Mouse (Mus musculus) hematopoietic stem cell, adult 5-6 weeks (primary cell): ENCODE results near the gene Fyb. TPM values are rescaled to one million over a fixed set of nuclear protein-coding genes. Genes with fewer than 3 reads are reported as not detected.
A peak's percentile ranks its signal among the peaks of the same experiment; 100 is the strongest.

Experiments
- ATAC-seq, 2 experiments: fragments of 125-278 bp in 1 of 2; replicated peaks in 1 of 2; 2 replicates each; pipeline ENCODE4 v1.8.0; 2016 to 2017; ENCODE audit warnings: inconsistent platforms in 2 of 2, mild to moderate bottlenecking in 2 of 2, moderate number of reproducible peaks in 2 of 2, low read depth in 1 of 2, moderate TSS enrichment in 1 of 2; ENCODE audit not compliant: low FRiP score in 2 of 2, poor library complexity in 2 of 2, severe bottlenecking in 2 of 2, insufficient read depth in 1 of 2, low TSS enrichment in 1 of 2
- total RNA-seq: library from RNA; stranded (forward); fragments of 172-1452, 232-1000 nt; gene quantifications from 2 replicates; pipeline ENCODE4 v1.2.3, GENCODE M21; 2017

The Fyb gene
- total RNA-seq, result 80.6 and 94.5 TPM in 2 replicates

DNA sequence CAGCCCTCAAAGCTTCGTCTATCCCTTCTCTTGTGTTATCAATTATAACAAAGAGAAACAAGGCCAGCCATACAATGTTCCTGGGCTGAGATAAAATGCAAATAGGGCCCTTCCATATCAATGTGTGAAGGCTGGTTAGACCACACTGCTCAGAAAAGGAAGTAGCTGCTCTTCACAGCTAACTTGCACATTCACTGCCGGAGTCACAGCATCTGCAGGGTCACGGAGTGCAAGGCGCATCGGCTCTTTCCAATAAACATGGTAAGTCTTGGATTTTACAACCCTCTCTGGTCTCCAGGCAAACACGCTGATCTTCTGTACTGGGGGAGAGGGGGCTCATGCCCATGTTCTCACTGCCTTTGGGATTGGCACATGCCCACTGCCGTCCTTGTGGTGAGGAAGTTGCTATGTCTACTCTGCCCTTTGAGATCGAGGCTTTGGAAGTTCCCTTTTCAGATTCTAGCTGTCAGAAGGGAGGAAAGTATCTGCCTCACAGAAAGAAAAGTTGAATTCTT is at the start of gene Fyb:
TSS of gene Fyb (plus strand) at position 201 of the 515 bp plus-strand sequence.
- ATAC-seq, result peak; percentile 82 to 83

- ATAC-seq, result no peak
Measured at GRCm38 (mm10) chr15:6483561-6483960, 39.1 kb upstream of the Fyb start.

GRCm38 (mm10) chr15:6492386-6492785 is 30.3 kb upstream of the Fyb start:
- ATAC-seq, result no peak

DNA sequence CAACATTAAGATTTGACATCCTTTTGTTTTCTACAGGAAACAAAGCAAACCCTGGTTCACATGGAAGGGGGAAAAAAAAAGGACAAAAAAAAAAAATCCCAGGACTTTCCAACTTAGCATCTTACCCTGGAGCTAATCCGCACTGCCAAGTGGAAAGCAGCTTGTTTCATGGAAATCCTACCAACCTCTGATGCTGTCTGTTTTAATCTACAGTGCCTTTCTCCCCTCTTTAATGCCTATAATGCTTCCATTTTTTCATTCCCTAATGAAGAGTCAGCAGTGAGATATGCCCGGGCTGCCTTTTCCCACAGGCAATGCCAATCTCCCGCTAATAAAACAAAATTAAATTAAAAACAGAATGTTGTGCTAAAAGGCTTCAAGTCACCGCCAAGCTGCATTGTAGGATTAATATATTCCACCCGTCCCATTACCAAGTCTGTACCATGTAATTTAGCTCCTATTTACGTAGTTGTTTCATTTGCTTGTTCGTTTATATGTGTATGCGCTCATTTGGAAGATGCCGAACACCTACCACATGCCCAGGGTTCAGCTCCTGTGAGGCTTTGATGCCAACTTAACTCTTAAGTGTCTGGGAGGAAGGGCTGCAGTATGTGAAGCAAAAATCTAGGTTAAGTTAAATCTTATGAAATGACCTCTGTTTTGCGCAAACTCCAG is 24.1 kb upstream of the Fyb start:
- ATAC-seq, result no peak

GRCm38 (mm10) chr15:6500787-6501186 is 21.9 kb upstream of the Fyb start:
- peak; percentile 58 to 65 for ATAC-seq

DNA sequence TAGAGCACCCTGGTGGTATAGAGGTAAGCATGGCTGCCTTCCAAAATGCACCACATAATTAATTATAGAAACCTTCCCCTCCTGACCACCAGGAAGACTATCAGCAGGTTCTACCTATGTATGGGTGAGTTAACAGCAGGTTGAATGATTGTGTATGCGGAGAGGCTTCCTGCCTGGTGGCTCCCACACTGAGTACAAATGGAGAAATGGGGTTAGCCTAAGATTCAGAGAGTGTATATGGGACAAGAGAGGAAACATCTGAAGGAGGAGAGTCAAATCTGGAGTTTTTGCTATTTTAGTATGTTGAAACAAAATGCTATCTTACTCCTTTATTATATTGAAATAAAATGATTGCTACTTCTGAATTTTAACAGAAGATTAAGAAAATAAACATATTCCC is 5.1 kb upstream of the Fyb start:
- ATAC-seq, result no peak

- peak; percentile 48 to 70 for ATAC-seq
Measured at GRCm38 (mm10) chr15:6519417-6520255, 3.0 kb upstream of the Fyb start.

DNA sequence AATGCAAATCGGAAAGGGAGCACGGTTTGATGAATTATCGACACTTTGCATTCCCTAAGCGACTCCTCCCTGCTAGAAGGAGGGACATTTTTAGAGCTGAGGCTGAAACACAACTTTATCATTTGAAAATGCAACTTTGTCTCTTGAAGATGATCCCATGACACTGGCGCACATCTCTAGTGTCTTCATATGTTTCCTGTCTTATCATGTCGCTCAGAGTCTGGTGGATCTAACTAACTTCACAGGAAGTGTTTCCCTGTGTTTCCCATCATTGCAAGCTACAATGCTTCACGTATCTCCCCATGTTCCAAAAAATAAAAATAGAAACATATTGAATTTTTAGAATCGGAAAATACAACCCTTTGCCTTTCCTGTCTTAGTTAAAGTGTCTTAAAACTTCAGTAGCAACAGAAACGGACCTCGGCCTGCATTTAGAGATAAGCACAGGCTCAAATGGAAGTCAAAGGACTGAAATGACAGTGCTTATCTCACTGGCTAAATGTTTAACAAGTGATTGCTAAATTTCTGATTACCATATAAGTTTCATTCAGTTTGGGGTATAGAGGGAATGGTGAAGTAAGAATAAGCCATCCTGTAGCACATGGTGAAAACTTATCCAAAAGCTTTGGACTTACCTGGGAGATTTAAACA is 2.0 kb upstream of the Fyb start:
- ATAC-seq, result no peak

- ATAC-seq, result no peak
Measured at GRCm38 (mm10) chr15:6524801-6525200, 2.1 kb downstream of the Fyb start.

- ATAC-seq, result peak; percentile 17 to 41; a peak in 1 of 4 replicates
Measured at GRCm38 (mm10) chr15:6525386-6525785, 2.7 kb downstream of the Fyb start.

GRCm38 (mm10) chr15:6533858-6534343 is 11.2 kb downstream of the Fyb start:
- ATAC-seq, result no peak

GRCm38 (mm10) chr15:6534592-6534991 is 11.9 kb downstream of the Fyb start:
- ATAC-seq, result no peak

DNA sequence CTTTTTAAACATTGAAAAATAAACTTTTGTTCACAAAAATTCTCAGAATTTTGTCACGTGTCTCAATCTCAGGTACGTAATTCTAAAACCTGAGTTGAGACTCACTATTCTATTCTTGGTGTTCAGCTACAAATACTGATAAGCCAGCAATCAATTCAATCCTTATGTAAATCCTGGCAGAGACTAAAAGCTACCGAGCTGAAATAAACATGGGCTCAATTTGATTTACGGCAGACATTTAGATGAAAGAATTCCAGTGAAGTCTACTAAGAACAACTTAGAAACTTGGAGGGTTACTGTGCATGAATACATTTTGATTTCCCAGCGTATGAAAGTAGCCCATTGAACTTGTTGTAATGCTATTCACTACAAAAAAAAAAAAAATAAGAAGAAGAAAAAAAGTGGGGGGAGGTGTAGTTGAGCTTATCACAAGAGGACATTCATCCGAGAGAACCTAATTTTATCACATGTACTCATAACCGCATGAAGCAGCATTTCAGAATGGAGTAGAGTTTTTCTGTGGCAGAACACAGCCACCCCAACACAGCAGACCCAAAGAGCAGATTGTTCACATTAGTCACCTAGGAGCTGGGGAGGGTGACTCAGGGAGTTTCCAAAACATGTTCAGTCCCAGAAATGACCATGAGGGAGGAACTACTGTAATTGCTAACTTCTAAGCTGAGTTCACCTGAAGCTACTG is 17.1 kb downstream of the Fyb start:
- ATAC-seq, result peak; percentile 98 to 100

DNA sequence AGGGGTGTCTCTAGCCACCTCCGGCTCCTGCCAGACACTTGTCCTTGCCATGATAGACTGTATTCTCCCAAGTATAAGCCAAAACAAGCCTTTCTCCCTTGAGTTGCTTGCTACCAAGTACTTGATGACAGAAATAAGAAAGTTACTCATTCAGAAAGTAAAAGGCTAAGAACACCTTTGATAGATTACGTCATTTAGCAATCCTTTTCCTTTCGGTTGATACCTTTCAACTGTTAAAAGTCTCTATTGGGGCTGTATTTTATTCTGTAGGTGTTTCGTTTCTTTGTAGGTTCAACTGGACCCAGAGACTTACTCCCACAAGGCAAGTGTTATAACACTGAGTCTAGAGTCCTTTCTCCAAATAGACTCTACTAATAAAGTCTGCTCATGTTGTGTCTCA is 26.3 kb downstream of the Fyb start:
- no peak for ATAC-seq

DNA sequence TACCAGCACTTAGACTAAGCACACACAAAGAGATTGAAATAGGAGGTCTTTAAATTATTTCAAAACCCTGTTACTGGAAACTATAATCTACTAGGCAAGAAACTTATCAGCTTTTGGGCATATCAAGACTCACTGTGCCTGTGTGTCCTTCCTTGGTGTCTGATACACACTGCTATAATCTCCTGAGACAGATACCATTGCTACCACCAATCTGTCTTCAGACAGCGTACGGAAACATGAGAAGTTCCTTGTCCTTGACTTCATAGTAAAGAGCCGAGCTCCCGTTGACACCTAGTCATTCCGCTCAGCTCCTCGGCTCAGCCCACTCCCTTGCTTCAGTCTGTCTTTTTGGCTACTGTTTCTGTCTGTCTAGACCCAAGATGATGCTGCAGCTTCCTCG is 29.2 kb downstream of the Fyb start:
- ATAC-seq, result no peak

DNA sequence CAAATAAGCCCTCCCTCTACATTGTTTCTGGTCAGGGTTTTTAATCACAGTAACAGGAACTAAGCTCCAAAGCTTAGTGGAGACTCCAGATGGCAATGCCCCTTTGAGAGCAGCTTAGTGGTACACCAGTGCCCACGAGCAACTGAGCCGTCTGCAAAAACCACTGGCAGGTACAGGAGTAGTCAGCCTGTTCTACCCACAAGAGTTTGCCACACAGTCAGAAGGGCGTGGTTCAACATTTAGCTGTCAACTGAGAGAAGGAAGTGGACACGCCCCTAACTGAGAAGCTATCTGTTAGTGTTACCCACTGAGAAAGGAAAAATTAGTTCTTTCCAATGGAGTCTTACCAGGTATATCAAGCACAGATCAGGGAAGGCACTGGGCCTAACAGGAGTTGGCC is 32.1 kb downstream of the Fyb start:
- ATAC-seq, result peak; percentile 76 to 79

DNA sequence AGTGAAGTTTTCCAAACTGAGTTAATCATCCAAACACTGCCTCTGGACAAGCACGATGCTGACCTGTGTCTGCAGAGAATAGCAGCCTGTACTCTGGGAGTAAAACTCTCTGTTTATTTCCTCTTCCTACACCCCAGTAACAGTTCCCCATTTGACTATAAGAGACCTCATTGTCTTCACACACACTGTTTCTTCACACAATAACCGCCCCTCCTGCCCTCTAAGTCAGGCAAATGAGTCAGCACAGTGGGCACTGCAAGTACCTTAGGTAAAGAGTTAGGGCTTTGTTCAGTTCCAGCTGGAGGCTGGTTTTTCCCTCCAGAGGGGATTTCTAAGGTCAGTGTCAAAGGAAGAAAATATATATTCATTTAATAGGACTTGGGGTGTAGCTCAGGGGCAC is 32.9 kb downstream of the Fyb start:
- peak; percentile 85 to 90 for ATAC-seq
